Mouse (Mus musculus) embryonic fibroblast, embryonic 13.5 days (primary cell): ENCODE measurements around the gene BC048403. TPM values are rescaled to one million over a fixed set of nuclear protein-coding genes. Genes with fewer than 3 reads are reported as not detected.

Experiments
- H3K27ac ChIP-seq: 2 replicates; pipeline ENCODE4 v1.5.1; 2012; ENCODE audit warnings: low read length, control low read depth, inconsistent platforms; ENCODE audit not compliant: insufficient read depth
- H3K4me1 ChIP-seq: 2 replicates; pipeline ENCODE4 v1.6.1; 2011; ENCODE audit warnings: low read length; ENCODE audit not compliant: control insufficient read depth, insufficient read depth
- H3K4me3 ChIP-seq: 2 replicates; pipeline ENCODE4 v1.5.1; 2011; ENCODE audit warnings: mild to moderate bottlenecking, control low read depth, low read length; ENCODE audit not compliant: insufficient read depth
- CTCF ChIP-seq: IDR thresholded peaks from 2 replicates; pipeline ENCODE4 v1.5.1; 2011; ENCODE audit warnings: mild to moderate bottlenecking, control low read depth, low read length, moderate library complexity, borderline replicate concordance; ENCODE audit not compliant: insufficient read depth
- POLR2A ChIP-seq: IDR thresholded peaks from 2 replicates; pipeline ENCODE4 v1.6.1; 2011; ENCODE audit warnings: low read depth, mild to moderate bottlenecking, control low read depth, low read length, moderate library complexity
- polyA plus RNA-seq: library from polyadenylated mRNA; stranded (reverse); fragments of >200 nt; gene quantifications from 2 replicates; pipeline ENCODE4 v1.2.4, GENCODE M21; 2011; ENCODE audit warnings: low read depth; ENCODE audit not compliant: missing spikeins, insufficient read length

BC048403 gene
- polyA plus RNA-seq, 1 experiment, result 5.9 TPM

- TF ChIP-seq CTCF (no peak), POLR2A (no peak)
- H3K4me3 ChIP-seq, result no peak overlapping the region
These were observed 31.2 kb downstream of the BC048403 start for GRCm38 (mm10) chr10:121770624-121771577.

DNA sequence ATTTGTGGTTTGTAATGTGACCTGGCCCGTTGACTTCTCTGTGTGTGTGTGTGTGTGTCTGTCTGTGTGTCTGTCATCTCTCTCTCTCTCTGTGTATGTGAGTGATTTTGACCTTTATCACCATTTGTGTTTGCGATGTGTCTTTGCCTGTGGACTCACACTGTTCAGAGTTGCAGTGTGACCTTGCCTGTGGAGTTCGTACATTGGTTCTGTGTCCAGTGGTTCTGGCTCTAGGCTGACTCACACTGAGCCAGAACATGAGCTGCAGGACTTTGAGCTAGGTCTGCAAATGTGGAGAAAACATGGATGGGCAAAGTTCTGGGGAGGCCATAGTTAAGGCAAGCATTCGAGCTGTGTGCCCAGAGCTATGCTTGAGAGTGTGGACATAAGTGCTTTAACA, 34.1 kb downstream of the BC048403 start:
- no peaks in the 10 kb centered on the region for H3K4me1 ChIP-seq
- no peak for TF ChIP-seq POLR2A
- TF ChIP-seq CTCF, result no peak
- no peak overlapping the region for H3K4me3 ChIP-seq
- no peak overlapping the region for H3K27ac ChIP-seq

More at GRCm38 (mm10) chr10:121770624-121771577, 31.2 kb downstream of the BC048403 start:
- Histone ChIP-seq H3K4me1 (no peaks in the 10 kb centered on the region), H3K27ac (no peak overlapping the region)

- TF ChIP-seq POLR2A (no peak), CTCF (no peak)
- H3K27ac ChIP-seq, result no peak overlapping the region
- no peaks in the 10 kb centered on the region for H3K4me1 ChIP-seq
- H3K4me3 ChIP-seq, result no peak overlapping the region
These were observed 36.3 kb downstream of the BC048403 start for GRCm38 (mm10) chr10:121775990-121776389.

GRCm38 (mm10) chr10:121781159-121781558, 41.4 kb downstream of the BC048403 start:
- no peak for TF ChIP-seq POLR2A
- Histone ChIP-seq H3K4me3 (no peak overlapping the region), H3K4me1 (no peaks in the 10 kb centered on the region), H3K27ac (no peak overlapping the region)

DNA sequence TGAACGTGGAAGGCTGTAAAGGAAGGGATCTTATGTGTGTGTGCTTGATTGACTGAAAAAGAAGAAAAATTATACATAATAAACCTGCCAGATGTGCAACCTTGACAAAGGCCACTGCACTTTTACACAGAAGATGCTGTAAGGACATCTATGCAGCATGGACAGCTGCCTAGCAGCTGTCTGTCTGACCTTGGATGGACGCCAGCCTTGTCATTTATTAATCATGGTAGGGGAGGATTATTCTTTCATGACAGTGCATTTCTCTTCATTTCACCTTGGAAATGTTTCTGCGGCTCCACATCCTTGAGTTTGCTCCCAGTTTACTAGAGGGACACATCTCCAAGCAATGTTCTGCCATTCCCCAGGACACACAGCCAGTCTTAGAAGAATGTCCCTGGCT, 48.8 kb downstream of the BC048403 start:
- TF ChIP-seq POLR2A, result no peak
- no peak for TF ChIP-seq CTCF
- H3K4me1 ChIP-seq, result peaks cover 6% of the 10 kb centered on the region
- 0 out of 2 replicates have a peak overlapping the region, but pooled peaks have one; percentile 0 for H3K27ac ChIP-seq
- H3K4me3 ChIP-seq, result no peak overlapping the region

DNA sequence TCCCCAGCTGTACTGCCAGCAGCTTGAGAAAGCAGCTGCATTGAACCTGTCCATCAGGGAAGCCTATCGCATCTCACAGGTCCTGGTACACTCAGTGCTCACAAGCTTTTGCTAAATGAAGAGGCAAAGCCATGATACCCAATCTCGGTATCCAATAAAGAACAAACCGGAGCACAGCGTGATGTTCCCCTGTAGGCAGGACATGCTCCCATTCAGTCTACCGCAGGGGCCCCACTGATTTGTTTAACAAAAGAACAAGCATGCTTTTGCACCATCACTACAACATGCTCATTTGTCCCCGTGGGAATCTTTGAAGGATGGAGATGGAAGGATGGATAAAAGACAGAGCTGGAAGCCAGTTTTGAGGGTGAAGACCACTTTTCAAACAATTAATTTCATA, 50.3 kb downstream of the BC048403 start:
- peaks cover 6% of the 10 kb centered on the region for H3K4me1 ChIP-seq
- TF ChIP-seq POLR2A, result no peak
- TF ChIP-seq CTCF, result no peak
- H3K4me3 ChIP-seq, result no peak overlapping the region
- H3K27ac ChIP-seq, result no peak overlapping the region

DNA sequence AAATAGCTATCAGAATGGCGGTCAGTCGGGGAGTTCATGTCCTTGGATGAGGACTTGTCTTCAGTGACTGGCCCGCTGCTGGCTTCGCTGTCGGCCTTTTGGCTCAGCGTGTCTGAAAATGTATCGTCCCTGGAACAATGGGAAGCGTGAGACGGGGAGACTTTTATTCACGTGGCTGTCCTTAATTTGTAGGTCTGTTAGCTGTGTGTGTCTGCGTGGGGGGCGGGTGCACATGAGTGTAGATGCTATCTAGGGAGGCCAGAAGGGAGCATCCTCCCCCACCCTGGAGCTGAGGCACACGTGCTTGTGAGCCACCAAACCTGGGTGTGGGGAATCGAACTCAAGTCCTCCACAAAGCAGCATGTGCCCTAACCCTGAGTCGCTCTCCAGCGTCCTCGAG, 52.9 kb downstream of the BC048403 start:
- H3K4me1 ChIP-seq, result peaks cover 6% of the 10 kb centered on the region
- no peak overlapping the region for H3K4me3 ChIP-seq
- TF ChIP-seq POLR2A (no peak), CTCF (no peak)
- no peak overlapping the region for H3K27ac ChIP-seq

DNA sequence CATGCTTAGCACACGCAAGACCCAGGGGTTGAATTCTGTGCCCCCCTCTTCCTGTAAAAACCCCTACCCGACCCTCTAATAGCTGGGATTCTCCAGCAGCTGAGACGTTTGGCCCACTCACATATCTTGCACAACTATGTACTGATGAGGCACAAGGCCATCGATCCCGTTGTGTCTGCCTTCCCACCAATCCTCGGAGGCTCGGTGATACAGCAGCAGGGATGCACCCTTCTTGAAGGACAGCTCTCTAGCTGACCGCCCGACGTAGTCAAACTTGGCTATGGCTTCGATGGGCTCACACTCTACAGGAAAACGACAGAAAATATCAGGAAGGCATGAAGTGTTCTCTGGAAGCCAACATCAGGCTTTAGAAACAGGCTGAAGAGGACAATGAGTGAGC, 54.7 kb downstream of the BC048403 start:
- Histone ChIP-seq H3K4me3 (no peak overlapping the region), H3K4me1 (peaks cover 1% of the 10 kb centered on the region; the same call in 1 of the 2 replicates), H3K27ac (no peak overlapping the region)
- TF ChIP-seq POLR2A, result no peak
- no peak for TF ChIP-seq CTCF

DNA sequence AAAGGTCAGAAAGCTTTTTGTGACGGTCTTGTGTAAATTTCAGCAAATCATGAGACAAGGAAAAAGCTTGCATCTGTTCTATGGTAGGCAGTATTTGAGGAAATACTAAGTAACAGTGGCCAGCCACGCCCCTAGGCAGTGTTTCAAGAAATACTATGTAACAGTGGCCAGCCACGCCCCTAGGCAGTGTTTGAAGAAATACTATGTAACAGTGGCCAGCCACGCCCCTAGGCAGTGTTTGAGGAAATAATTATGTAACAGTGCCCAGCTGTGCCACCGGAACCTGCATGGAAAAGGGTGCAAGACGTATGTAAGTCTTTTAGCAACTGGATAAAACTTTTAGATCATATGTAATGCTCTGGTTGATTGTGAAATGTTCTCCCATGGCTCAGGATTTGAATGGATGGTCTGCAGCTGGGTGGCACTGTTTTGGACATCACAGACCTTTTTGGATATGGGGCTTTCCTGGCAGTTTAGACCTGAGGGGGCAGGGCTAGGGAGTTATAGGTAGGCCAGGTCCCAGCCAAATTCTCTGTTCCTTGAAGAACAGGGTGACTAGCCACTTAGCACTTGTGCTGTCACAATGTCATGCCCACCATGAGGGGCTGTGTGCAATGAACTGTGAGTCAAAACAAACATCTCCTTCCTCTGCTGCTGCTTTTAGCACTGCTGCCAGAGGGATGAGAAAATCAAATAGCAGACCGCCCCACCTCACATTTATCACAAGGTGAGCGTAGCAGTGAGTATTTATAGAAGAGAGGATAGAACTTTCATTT, 56.5 kb downstream of the BC048403 start:
- TF ChIP-seq CTCF (no peak), POLR2A (no peak)
- Histone ChIP-seq H3K4me3 (no peak overlapping the region), H3K27ac (no peak overlapping the region), H3K4me1 (no peaks in the 10 kb centered on the region)

DNA sequence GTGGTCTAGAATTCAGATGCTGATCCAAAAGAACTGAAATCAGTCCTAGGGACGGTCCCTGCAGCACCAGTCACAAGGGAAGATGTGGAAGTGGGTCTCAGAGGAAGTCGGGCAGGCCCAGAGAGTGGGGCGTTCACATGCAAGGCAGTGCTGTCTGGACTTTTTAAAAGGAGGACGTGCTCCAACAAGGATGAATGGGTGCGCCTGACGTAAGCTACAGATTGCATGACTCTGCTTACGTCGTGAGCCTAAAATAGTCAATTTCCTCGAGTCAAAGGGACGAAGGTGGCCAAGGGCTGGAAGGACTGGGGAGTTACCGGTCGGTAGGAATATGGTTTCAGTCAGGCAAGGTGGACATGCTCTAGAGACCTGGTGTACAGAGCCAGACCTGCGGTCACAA, 60.3 kb downstream of the BC048403 start:
- TF ChIP-seq POLR2A (no peak), CTCF (no peak)
- Histone ChIP-seq H3K4me3 (no peak overlapping the region), H3K27ac (no peak overlapping the region), H3K4me1 (no peaks in the 10 kb centered on the region)

Other genes starting within 250 kb of the BC048403 start
- gene Tbk1, start 153.2 kb upstream of the BC048403 start, polyA plus RNA-seq, result 35.3 and 39.0 TPM in 2 replicates
- 118 and 154 TPM in 2 replicates for gene Xpot, start 113.6 kb upstream of the BC048403 start, polyA plus RNA-seq
- gene D930020B18Rik, start 98.3 kb upstream of the BC048403 start, polyA plus RNA-seq, result not detected in 2 replicates